Comparison of ENCODE assay signal across 8 mouse cellular contexts in genomic region chr13:30259912-30260560, GRCm38 (mm10).
A peak's percentile ranks its signal among the peaks of the same experiment; 100 is the strongest.
DNase-seq lines count a peak whose midpoint lies in the region; ATAC-seq and TF ChIP-seq lines count a peak whose summit lies in the region.

No protein-coding gene starts in this region.

- H3K4me3 ChIP-seq in embryonic facial prominence, embryonic 10.5 days: no peak overlapping the region
- no peak overlapping the region for H3K4me3 ChIP-seq in heart, adult 2 months
- H3K4me3 ChIP-seq in kidney, embryonic 16.5 days (ENCODE audit: low read length): no peak overlapping the region
- H3K4me3 ChIP-seq in liver, adult 2 months (ENCODE audit: insufficient read depth, low read depth, low read length): no peak overlapping the region
- H3K4me3 ChIP-seq in neural tube, embryonic 11.5 days (ENCODE audit: low read depth, low read length): no peak overlapping the region

- no peak for TF ChIP-seq POLR2A in heart, adult 2 months (IDR thresholded peaks at IDR 0.05; ENCODE audit: insufficient read depth, low read depth, low read length)
- no peak for TF ChIP-seq POLR2A in liver, adult 2 months (IDR thresholded peaks at IDR 0.05; ENCODE audit: extremely low read depth, insufficient read depth, low read length)

- H3K79me2 ChIP-seq in heart, adult 2 months (replicated peaks; ENCODE audit: control insufficient read depth, insufficient read depth, low read length): no peaks in the 10 kb centered on the region
- no peaks in the 10 kb centered on the region for H3K79me2 ChIP-seq in liver, adult 2 months (ENCODE audit: control insufficient read depth, insufficient read depth, low read length)

- ATAC-seq in kidney, embryonic 16.5 days (ENCODE audit: low FRiP score, low TSS enrichment): peak; percentile 81
- 0 out of 2 replicates have a peak, but pooled peaks have one; percentile 32 for ATAC-seq in neural tube, embryonic 11.5 days (ENCODE audit: insufficient read depth, low FRiP score, low TSS enrichment)

- no peaks in the 10 kb centered on the region for H3K27me3 ChIP-seq in embryonic facial prominence, embryonic 10.5 days (replicated peaks; ENCODE audit: low read depth, poor library complexity, severe bottlenecking)
- H3K27me3 ChIP-seq in heart, adult 2 months (ENCODE audit: control insufficient read depth, insufficient read depth, low read length): no peaks in the 10 kb centered on the region
- no peaks in the 10 kb centered on the region for H3K27me3 ChIP-seq in kidney, embryonic 16.5 days (ENCODE audit: insufficient read depth, low read length)
- H3K27me3 ChIP-seq in liver, adult 2 months (ENCODE audit: control insufficient read depth, insufficient read depth, low read length): no peaks in the 10 kb centered on the region
- H3K27me3 ChIP-seq in neural tube, embryonic 11.5 days (ENCODE audit: control insufficient read depth, insufficient read depth, low read length): no peaks in the 10 kb centered on the region

- peak; percentile 49; the same call in 1 of the 2 replicates for TF ChIP-seq EP300 in heart, adult 2 months (IDR thresholded peaks at IDR 0.05; ENCODE audit: insufficient read depth, low read depth, low read length)

- peaks cover 26% of the 10 kb centered on the region for H3K4me1 ChIP-seq in embryonic facial prominence, embryonic 10.5 days
- no peaks in the 10 kb centered on the region for H3K4me1 ChIP-seq in heart, adult 2 months (ENCODE audit: control insufficient read depth, insufficient read depth, low read length)
- H3K4me1 ChIP-seq in kidney, embryonic 16.5 days (ENCODE audit: insufficient read depth, low read length): peaks cover 13% of the 10 kb centered on the region
- H3K4me1 ChIP-seq in liver, adult 2 months (ENCODE audit: control insufficient read depth, insufficient read depth, low read length): no peaks in the 10 kb centered on the region; the same call in 1 of the 2 replicates
- H3K4me1 ChIP-seq in neural tube, embryonic 11.5 days (ENCODE audit: control insufficient read depth, insufficient read depth, low read length): no peaks in the 10 kb centered on the region

- intact Hi-C loops in heart, adult 2 months (cut with DNase I): loop anchor here (1.0 to 10.0 kb wide), 3 partner anchors 167 to 405 kb away; partner anchors contain the start of genes Cdkal1 and E2f3

- DNase-seq in CD4-positive, CD25-positive, alpha-beta regulatory T cell, adult 2 months (ENCODE audit: low read depth, low spot score): peak; percentile 91
- DNase-seq in adrenal gland, postnatal 25 days: peak; percentile 67
- peak; percentile 81 for DNase-seq in embryonic facial prominence, embryonic 10.5 days (ENCODE audit: low spot score)
- peak; percentile 61 to 70 for DNase-seq in heart, adult 2 months
- peak; percentile 67 for DNase-seq in liver, adult 2 months (ENCODE audit: extremely low read depth, low read depth, low spot score)
- DNase-seq in neural tube, embryonic 11.5 days (ENCODE audit: low spot score): peak; percentile 84
- DNase-seq in telencephalon, adult 2 months (ENCODE audit: low read depth, low spot score): peak; percentile 55

- no peak overlapping the region for H3K4me2 ChIP-seq in kidney, embryonic 16.5 days (replicated peaks; ENCODE audit: low read depth, low read length)
- H3K4me2 ChIP-seq in neural tube, embryonic 11.5 days (ENCODE audit: low read depth): no peak overlapping the region

- H3K9ac ChIP-seq in heart, adult 2 months (ENCODE audit: low read depth, low read length): no peak overlapping the region
- no peak overlapping the region for H3K9ac ChIP-seq in kidney, embryonic 16.5 days (replicated peaks; ENCODE audit: low read length)
- no peak overlapping the region for H3K9ac ChIP-seq in liver, adult 2 months (ENCODE audit: low read depth, low read length)
- H3K9ac ChIP-seq in neural tube, embryonic 11.5 days (ENCODE audit: low read length): no peak overlapping the region

- WGBS in embryonic facial prominence, embryonic 10.5 days: 14% methylated on average over 8 of the region's 8 CpGs
- WGBS in heart, adult 2 months: 12% methylated on average over 8 of the region's 8 CpGs
- 13% methylated on average over 8 of the region's 8 CpGs for WGBS in kidney, embryonic 16.5 days
- WGBS in liver, adult 2 months: 11% methylated on average over 8 of the region's 8 CpGs
- WGBS in neural tube, embryonic 11.5 days: 10% methylated on average over 8 of the region's 8 CpGs

- TF ChIP-seq CTCF in heart, adult 2 months (IDR thresholded peaks at IDR 0.05): peak; percentile 83
- peak; percentile 68 for TF ChIP-seq CTCF in liver, adult 2 months (IDR thresholded peaks at IDR 0.05; ENCODE audit: low read depth, low read length)

- no peaks in the 10 kb centered on the region for H3K9me3 ChIP-seq in embryonic facial prominence, embryonic 10.5 days
- H3K9me3 ChIP-seq in kidney, embryonic 16.5 days (ENCODE audit: low read length): no peaks in the 10 kb centered on the region
- H3K9me3 ChIP-seq in neural tube, embryonic 11.5 days (ENCODE audit: control insufficient read depth, low read length): no peaks in the 10 kb centered on the region

- no peak overlapping the region for H3K27ac ChIP-seq in embryonic facial prominence, embryonic 10.5 days (replicated peaks)
- H3K27ac ChIP-seq in heart, adult 2 months: no peak overlapping the region
- H3K27ac ChIP-seq in kidney, embryonic 16.5 days (ENCODE audit: low read length): no peak overlapping the region
- no peak overlapping the region for H3K27ac ChIP-seq in liver, adult 2 months (replicated peaks; ENCODE audit: insufficient read depth, low read depth, low read length)
- H3K27ac ChIP-seq in neural tube, embryonic 11.5 days (ENCODE audit: low read depth, low read length): no peak overlapping the region

- H3K36me3 ChIP-seq in embryonic facial prominence, embryonic 10.5 days (replicated peaks): no peaks in the 10 kb centered on the region
- H3K36me3 ChIP-seq in heart, adult 2 months (ENCODE audit: control insufficient read depth, insufficient read depth, low read length): no peaks in the 10 kb centered on the region
- no peaks in the 10 kb centered on the region for H3K36me3 ChIP-seq in kidney, embryonic 16.5 days (ENCODE audit: insufficient read depth, low read length)
- no peaks in the 10 kb centered on the region for H3K36me3 ChIP-seq in liver, adult 2 months (ENCODE audit: control insufficient read depth, insufficient read depth, low read length)
- no peaks in the 10 kb centered on the region for H3K36me3 ChIP-seq in neural tube, embryonic 11.5 days (ENCODE audit: control insufficient read depth, insufficient read depth, low read length)
